Mouse (Mus musculus) embryonic stem cell, embryonic (primary cell): Measurements from ENCODE around the gene Tmem60.

Experiments
- CTCF ChIA-PET, 4 experiments: fragments of 300-600 bp in 2 of 4; fragments of 350-600 bp in 2 of 4; sonication (Branson Sonifier 250); formaldehyde crosslinking; loops; one replicate each; lab custom pipeline; 2022; ENCODE audit warnings: inconsistent platforms in 2 of 4; lab: Charles Lee
- POLR2A ChIA-PET, 4 experiments: fragments of 300-600 bp in 2 of 4; fragments of 350-600 bp in 2 of 4; sonication (Branson Sonifier 250); formaldehyde crosslinking; loops; one replicate each; lab custom pipeline; 2022; ENCODE audit warnings: antibody characterized with exemption in 4 of 4, inconsistent platforms in 1 of 4; lab: Charles Lee

Tmem60 gene

DNA sequence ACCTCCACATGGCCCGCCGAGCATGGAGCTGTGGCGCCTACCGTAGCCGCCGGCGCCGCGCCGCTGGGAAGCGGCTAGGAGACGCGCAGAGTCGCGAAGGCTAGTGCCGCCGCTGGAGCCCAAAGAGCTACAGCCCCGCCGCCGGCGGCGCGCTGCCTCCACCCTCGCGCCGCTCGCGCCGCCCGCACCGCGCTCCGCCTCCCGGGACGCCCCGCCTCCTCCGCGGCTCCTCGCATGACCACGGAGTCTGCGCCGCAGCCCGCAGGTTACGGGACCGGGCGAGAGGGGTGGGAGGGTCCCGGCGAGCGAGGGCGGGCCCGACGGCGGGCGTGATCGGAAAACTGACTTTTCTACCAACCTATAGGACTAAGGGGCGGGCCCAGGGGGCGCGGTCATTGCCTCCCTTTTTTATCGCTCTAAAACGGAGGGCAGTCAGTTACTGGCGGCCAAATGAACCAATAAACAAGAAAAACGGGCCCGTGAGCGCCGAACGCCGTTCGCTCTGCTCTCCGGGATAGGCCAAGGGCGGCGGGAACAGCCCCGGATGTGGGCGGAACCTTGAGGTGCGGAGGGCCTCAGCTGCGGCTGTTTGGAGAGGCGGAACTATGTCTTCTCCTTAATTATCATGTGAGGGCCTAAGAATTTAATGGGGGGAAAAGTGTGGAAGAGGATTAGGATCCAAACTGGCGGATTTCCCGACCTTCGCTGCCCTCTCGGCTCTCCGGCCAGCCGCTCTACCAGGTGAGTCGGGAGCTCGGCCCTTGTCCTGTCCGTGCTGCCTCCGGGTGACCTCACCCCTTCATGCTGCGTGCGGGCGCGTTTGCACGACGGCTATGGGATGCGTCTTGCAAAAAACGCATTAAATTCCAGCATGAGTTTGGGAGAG lies at the start of gene Tmem60, which contains the start of gene Phtf2:
Tmem60 (plus strand) TSS at position 277 of the 886 bp plus-strand sequence.
Phtf2 (minus strand) TSS at position 210 of the 886 bp plus-strand sequence.
- POLR2A ChIA-PET = interaction anchor here (0.5 to 3.8 kb wide), 43 partner anchors 9 to 764 kb away, joined by 3 to 24 read pairs (median 4); partner anchors contain the start of genes Armc10 (in 1 of the 4), Fbxl13 (in 1 of the 4) and Ptpn12 (in 1 of the 4)
- CTCF ChIA-PET = interaction anchor here in 1 of 4 experiments (0.8 kb wide), 1 partner anchor 86 kb away, joined by 3 read pairs; no protein-coding TSS in a partner anchor

DNA sequence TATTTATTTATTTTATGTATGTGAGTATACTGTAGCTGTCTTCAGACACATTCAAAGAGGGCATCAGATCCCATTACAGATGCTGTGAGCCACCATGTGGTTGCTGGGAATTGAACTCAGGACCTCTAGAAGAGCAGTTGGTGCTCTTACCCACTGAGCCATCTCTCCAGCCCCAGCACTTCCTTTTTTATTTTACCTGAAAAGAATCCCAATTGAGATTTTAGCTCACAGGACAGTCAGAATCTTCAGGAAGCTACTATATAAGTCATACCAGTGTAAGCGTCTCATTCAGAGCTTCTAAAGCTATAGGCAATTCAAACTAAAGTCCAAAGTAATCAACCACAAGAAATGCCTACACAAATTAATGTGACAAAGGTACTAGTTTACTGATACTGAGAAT lies 47.6 kb upstream of the Tmem60 start:
- POLR2A ChIA-PET = interaction anchor here in 1 of 4 experiments (1.0 kb wide), 1 partner anchor 12 kb away, joined by 3 read pairs; no protein-coding TSS in a partner anchor
- CTCF ChIA-PET = interaction anchor here in 1 of 4 experiments (0.6 kb wide), 1 partner anchor 198 kb away, joined by 3 read pairs; no protein-coding TSS in a partner anchor

DNA sequence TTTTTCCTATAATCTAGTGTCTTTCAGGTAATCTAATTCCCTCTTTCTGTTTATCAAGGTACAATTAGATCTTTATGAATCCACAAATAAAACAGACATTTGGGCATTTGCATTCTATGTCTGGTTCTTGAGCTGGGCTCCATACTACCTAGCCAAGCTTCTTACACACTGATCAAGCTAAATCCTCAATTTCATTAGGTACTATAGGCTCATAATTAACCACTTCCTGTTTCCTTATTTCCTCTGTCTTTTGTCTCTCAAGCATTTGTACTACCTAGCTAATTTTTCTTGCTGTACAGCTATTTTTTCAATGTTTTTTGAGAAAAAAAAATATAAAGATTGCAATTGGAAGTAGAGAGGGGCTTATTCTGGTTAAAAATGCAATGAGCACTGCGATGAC lies 44.9 kb upstream of the Tmem60 start:
- ChIA-PET POLR2A (interaction anchor here in 2 of 4 experiments (1.4 to 1.6 kb wide), 2 partner anchors 24 to 115 kb away, joined by 4 read pairs; no protein-coding TSS in a partner anchor), CTCF (no interaction called here)

DNA sequence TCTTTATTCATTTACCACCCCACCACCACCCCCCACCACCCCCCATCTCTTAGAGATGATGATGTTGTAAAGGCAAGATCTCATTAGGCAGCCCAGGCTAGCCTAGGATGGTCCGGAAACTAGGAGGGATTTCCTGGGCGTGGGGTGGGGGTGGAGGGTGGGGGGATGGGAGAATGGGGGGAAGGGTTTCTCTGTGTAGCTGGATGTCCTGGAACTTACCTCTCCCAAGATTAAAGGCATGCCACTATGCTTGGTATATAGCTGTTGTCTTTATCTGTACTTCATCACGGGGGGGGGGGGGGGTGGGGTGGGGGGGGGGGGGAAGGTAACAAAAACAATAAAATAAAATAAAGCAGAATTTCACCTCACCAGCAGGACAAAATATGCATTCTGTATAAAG lies 38.6 kb upstream of the Tmem60 start:
- POLR2A ChIA-PET = interaction anchor here in 1 of 4 experiments (0.8 to 1.7 kb wide), 2 partner anchors 28 to 32 kb away, joined by 4 read pairs; no protein-coding TSS in a partner anchor
- CTCF ChIA-PET = no interaction called here

DNA sequence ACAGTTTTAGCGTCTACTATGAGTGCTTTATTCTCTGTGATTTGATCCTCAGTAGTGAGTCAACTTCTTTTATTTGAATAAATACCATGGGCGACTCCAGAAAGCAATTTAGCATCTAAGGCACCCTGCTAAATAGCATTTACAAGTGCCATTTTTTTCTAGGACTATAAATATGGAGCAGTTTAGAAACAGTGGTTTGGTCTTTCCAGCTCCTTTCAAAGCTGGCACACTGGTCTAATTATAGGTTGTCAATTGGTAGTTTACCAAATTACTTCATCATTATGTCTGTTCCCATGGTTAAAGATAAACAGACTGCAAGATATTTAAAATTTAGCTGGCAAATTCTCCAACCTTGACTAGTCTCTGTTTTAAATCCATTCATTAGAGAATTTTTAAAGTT lies 38.2 kb upstream of the Tmem60 start:
- CTCF ChIA-PET = no interaction called here
- POLR2A ChIA-PET = interaction anchor here in 1 of 4 experiments (0.7 to 1.7 kb wide), 4 partner anchors 28 to 40 kb away, joined by 3 to 6 read pairs (median 4); no protein-coding TSS in a partner anchor

GRCm38 (mm10) chr5:20847010-20847409 lies 35.0 kb upstream of the Tmem60 start:
- POLR2A ChIA-PET = no interaction called here
- CTCF ChIA-PET = interaction anchor here in 1 of 4 experiments (0.6 kb wide), 1 partner anchor 68 kb away, joined by 5 read pairs; no protein-coding TSS in a partner anchor

GRCm38 (mm10) chr5:20855066-20855465 lies 26.9 kb upstream of the Tmem60 start:
- POLR2A ChIA-PET = interaction anchor here in 2 of 4 experiments (0.7 to 1.1 kb wide), 2 partner anchors 8 to 27 kb away, joined by 4 read pairs; partner anchors contain the start of genes Phtf2 (in 1 of the 2) and Tmem60 (in 1 of the 2)
- CTCF ChIA-PET = interaction anchor here in 1 of 4 experiments (0.7 kb wide), 1 partner anchor 389 kb away, joined by 5 read pairs; no protein-coding TSS in a partner anchor

DNA sequence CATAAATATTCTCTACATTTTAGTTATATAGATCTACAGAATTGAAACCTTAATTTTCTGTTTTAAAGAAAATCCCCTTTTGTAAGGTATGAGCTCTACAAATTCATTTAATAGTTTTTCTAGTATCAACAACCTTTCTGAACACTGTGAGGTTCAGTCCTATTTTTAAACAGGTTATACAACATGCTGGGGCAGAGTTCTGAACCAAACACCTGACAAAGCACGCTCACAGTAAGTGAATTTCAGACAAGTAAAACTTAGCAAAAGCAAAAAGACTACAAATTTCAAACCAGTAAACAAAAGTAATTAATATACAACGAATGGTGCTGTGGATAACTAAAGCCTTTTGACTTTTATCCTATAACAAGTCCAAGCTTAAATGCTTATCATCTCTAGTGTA lies 23.6 kb upstream of the Tmem60 start:
- ChIA-PET CTCF (interaction anchor here in 1 of 4 experiments (0.6 kb wide), 1 partner anchor 10 kb away, joined by 4 read pairs; no protein-coding TSS in a partner anchor), POLR2A (interaction anchor here in 1 of 4 experiments (0.9 kb wide), 1 partner anchor 14 kb away, joined by 3 read pairs; no protein-coding TSS in a partner anchor)

- ChIA-PET CTCF (interaction anchor here in 1 of 4 experiments (0.6 kb wide), 1 partner anchor 118 kb away, joined by 3 read pairs; no protein-coding TSS in a partner anchor), POLR2A (interaction anchor here in 2 of 4 experiments (1.0 to 1.6 kb wide), 4 partner anchors 10 to 23 kb away, joined by 3 to 4 read pairs (median 4); no protein-coding TSS in a partner anchor)
Measured at GRCm38 (mm10) chr5:20860565-20860964, 21.4 kb upstream of the Tmem60 start.

DNA sequence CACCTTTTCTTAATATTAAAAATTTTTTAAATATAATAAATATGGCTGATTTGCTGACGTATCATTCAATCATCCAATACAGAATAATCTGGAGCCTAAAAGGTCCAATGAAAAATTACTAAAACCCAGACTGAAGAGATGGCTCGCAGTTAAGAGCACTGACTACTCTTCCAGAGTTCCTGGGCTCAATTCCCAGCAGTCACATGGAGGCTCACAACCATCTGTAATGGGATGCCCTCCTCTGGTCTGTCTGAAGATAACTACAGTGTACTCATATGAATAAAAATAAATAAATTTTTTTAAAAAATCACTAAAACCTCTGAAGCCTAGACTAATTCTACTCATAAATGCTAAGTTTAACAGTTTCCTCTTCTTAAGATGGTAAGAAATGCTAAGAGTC lies 20.1 kb upstream of the Tmem60 start:
- ChIA-PET CTCF (no interaction called here), POLR2A (interaction anchor here in 1 of 4 experiments (1.1 to 5.7 kb wide), 2 partner anchors 10 to 20 kb away, joined by 4 to 24 read pairs; partner anchors contain the start of genes Phtf2 and Tmem60)

DNA sequence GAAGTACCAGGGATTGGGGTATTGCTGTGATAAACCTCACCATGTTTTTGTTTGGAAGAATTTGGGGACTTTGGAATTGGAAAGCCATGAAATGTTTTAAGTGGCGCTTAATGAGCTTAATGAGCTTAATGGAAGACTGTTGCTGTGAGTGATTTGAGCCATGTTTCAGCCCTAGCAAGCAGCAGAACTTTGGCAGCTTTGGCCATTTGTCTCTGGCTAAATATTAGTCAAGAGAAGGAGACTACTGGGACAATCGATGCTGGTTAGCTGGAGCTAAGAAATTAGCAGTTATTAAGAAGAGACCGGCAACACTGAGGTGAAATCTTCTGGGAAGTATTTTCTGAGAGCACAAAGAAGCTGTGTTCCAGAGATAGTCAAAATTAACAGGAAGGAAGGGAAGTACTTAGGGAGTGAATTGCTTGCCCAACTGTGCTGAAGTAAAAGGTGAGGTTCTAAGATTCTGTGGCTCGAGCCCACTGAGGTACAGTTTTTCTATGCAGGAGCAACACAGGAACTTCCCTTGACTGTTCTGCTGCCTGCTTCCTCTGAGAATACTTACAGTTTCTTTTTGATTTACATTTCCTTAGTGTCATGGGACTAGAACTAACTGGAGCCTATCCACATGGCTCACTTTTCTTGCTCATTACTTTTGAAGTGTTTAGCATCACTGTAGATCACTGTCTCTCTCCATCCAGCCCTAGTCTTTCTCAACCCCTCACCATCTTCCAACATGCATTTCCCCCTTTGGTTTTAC lies 17.6 kb upstream of the Tmem60 start:
- ChIA-PET POLR2A (interaction anchor here in 1 of 4 experiments (0.8 to 5.7 kb wide), 2 partner anchors 17 to 23 kb away, joined by 3 to 24 read pairs; partner anchors contain the start of genes Phtf2 and Tmem60), CTCF (no interaction called here)

DNA sequence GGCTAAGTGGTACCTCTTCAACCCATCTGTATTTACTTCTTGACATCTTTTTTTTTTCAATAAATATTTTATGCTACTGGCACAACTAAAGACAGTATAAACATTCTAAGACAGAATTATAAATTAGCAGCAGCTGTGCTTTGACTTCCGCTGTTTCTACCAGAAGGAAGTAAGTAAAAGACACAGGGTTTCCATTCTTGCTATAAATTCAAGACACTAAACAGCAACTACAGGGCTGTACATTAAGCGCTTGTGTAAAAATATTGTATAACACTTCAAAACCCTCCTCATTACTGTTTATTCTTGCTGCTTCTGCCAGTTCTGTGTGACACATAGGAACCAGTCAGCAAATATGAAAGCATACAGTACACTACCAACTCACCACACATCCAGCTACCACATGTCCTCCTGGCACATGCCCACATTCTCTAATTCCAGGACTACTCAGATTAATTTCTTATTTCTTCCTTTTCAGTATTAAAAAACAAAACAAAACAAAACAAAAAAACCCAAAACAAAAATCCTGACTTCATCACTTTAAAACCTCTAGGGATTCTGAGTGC lies 16.7 kb upstream of the Tmem60 start:
- CTCF ChIA-PET = no interaction called here
- POLR2A ChIA-PET = interaction anchor here in 1 of 4 experiments (5.7 kb wide), 1 partner anchor 16 kb away, joined by 24 read pairs; the partner anchor contains the start of genes Phtf2 and Tmem60

GRCm38 (mm10) chr5:20873146-20873545 lies 8.8 kb upstream of the Tmem60 start:
- ChIA-PET CTCF (interaction anchor here in 1 of 4 experiments (0.7 kb wide), 1 partner anchor 106 kb away, joined by 3 read pairs; no protein-coding TSS in a partner anchor), POLR2A (interaction anchor here in 3 of 4 experiments (0.5 to 1.7 kb wide), 5 partner anchors 9 to 91 kb away, joined by 3 to 4 read pairs (median 4); partner anchors contain the start of genes Phtf2 (in 1 of the 3) and Tmem60 (in 1 of the 3))

DNA sequence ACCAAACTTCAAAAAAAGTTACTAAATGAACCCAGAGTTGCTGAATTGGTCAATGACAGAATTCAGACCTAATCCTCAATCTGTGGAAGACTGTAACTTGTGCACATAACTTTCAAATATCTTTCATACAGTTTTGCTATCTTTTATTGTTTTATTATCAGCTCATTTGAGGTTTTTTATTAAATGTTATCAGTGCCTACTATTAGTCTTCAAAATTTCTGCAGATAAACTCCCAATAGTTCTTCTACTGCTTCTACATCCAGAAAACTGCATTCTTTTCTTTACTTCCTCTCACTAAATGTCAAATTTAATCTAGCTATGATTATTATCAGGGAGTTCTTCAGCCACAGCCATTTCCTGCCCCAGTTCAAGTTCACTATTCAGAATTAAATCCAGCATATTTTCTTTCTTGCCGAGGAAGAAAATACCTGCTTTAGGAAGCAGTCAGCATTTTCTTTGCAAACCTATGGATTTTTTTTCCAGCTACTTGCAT lies 5.0 kb upstream of the Tmem60 start:
- CTCF ChIA-PET = no interaction called here
- POLR2A ChIA-PET = interaction anchor here in 2 of 4 experiments (0.9 to 1.5 kb wide), 5 partner anchors 14 to 178 kb away, joined by 3 to 4 read pairs (median 3); partner anchors contain the start of gene Ptpn12 (in 1 of the 2)

GRCm38 (mm10) chr5:20880386-20880785 lies 1.6 kb upstream of the Tmem60 start:
- ChIA-PET POLR2A (interaction anchor here (0.6 to 3.8 kb wide), 9 partner anchors 8 to 145 kb away, joined by 3 to 24 read pairs (median 4); no protein-coding TSS in a partner anchor), CTCF (interaction anchor here in 1 of 4 experiments (0.7 kb wide), 1 partner anchor 282 kb away, joined by 3 read pairs; no protein-coding TSS in a partner anchor)
